Mouse (Mus musculus) neural tube, embryonic 11.5 days (tissue): ENCODE results near the gene Hist1h2bf. TPM values are rescaled to one million over a fixed set of nuclear protein-coding genes. Genes with fewer than 3 reads are reported as not detected.
"Not testable (repeated sequence)": the region's sequence is repeated elsewhere in the genome, so short reads cannot be mapped to it uniquely, and the experiment has no call there.

ENCODE experiments used
- ATAC-seq: fragments of 200-750 bp; cut with Nextera tagmentation; 2 replicates; pipeline ENCODE4 v1.8.0; 2017; ENCODE audit warnings: moderate number of reproducible peaks, mild to moderate bottlenecking, moderate TSS enrichment, moderate library complexity; ENCODE audit not compliant: insufficient read depth, low FRiP score, low TSS enrichment
- DNase-seq: peaks from one replicate; pipeline ENCODE4 v3.0.0-alpha.2; 2015; ENCODE audit warnings: low spot score
- H3K27ac ChIP-seq: fragments of 300-500 bp; sonication (generic); 2 replicates; pipeline ENCODE4 v1.5.1; 2014; ENCODE audit warnings: low read depth, mild to moderate bottlenecking, low read length
- H3K27me3 ChIP-seq: fragments of 300-500 bp; sonication (generic); 2 replicates; pipeline ENCODE4 v1.6.1; 2014; ENCODE audit warnings: mild to moderate bottlenecking, low read length, mixed read lengths; ENCODE audit not compliant: control insufficient read depth, insufficient read depth
- H3K36me3 ChIP-seq: fragments of 300-500 bp; sonication (generic); 2 replicates; pipeline ENCODE4 v1.6.1; 2014; ENCODE audit warnings: mild to moderate bottlenecking, low read length, moderate library complexity, mixed read lengths; ENCODE audit not compliant: control insufficient read depth, insufficient read depth
- H3K4me1 ChIP-seq: fragments of 300-500 bp; sonication (generic); 2 replicates; pipeline ENCODE4 v1.6.1; 2014; ENCODE audit warnings: low read length, mixed read lengths; ENCODE audit not compliant: control insufficient read depth, insufficient read depth
- H3K4me2 ChIP-seq: fragments of 300-500 bp; sonication (generic); 2 replicates; pipeline ENCODE4 v1.6.1; 2014; ENCODE audit warnings: low read depth, mild to moderate bottlenecking, moderate library complexity
- H3K4me3 ChIP-seq: fragments of 300-500 bp; sonication (generic); 2 replicates; pipeline ENCODE4 v1.5.1; 2014; ENCODE audit warnings: low read depth, low read length
- H3K9ac ChIP-seq: fragments of 300-500 bp; sonication (generic); 2 replicates; pipeline ENCODE4 v1.6.1; 2014; ENCODE audit warnings: mild to moderate bottlenecking, low read length
- H3K9me3 ChIP-seq: fragments of 300-500 bp; sonication (generic); 2 replicates; pipeline ENCODE4 v1.6.1; 2016; ENCODE audit warnings: low read length; ENCODE audit not compliant: control insufficient read depth
- WGBS: fragments of 180-500 bp; shearing (Covaris S2); extraction: QIAGEN DNeasy Blood & Tissue Kit; methylation state at CpG from one replicate; pipeline ENCODE4 v1.1.7; 2014; 5-methylcytosine and 5-hydroxymethylcytosine counted together
- polyA plus RNA-seq: library from polyadenylated mRNA; unstranded; fragments of >200 nt; fragmentation: Nextera tagmentation; extraction: Ambion mirVana; gene quantifications from 2 replicates; pipeline ENCODE4 v1.2.1, GENCODE M21; 2014

Gene Hist1h2bf
- polyA plus RNA-seq, 1 experiment from 2014 or later = 4.1 TPM

- Histone ChIP-seq H3K4me2 (peak within 1 kb of the TSS; percentile 72), H3K9ac (peak within 1 kb of the TSS; percentile 65), H3K4me3 (peak within 1 kb of the TSS; percentile 42), H3K27ac (peak within 1 kb of the TSS; percentile 87)
- WGBS = under 1% methylated on average over 21 of the region's 42 CpGs
- not testable (repeated sequence) for H3K27me3 ChIP-seq, H3K4me1 ChIP-seq, H3K9me3 ChIP-seq, H3K36me3 ChIP-seq
- DNase-seq = peak; percentile 74
- peak; percentile 88 for ATAC-seq
Observed at GRCm38 (mm10) chr13:23542999-23543607, 30.9 kb downstream of the Hist1h2bf start, which contains the start of gene Hist1h2bh. Gene Hist1h2bh, minus strand, starts transcription at chr13:23543392.

GRCm38 (mm10) chr13:23542225-23542980 is 31.6 kb downstream of the Hist1h2bf start:
- Histone ChIP-seq H3K9ac (peak overlapping the region; percentile 65), H3K4me2 (peak overlapping the region; percentile 60), H3K27ac (peak overlapping the region; percentile 81), H3K4me3 (peak overlapping the region; percentile 38)
- not testable (repeated sequence) for H3K36me3 ChIP-seq, H3K27me3 ChIP-seq, H3K4me1 ChIP-seq, ATAC-seq, DNase-seq, H3K9me3 ChIP-seq
- WGBS = 7% methylated on average over 3 of the region's 3 CpGs

- Histone ChIP-seq H3K4me3 (no peak overlapping the region), H3K27me3 (no peaks in the 10 kb centered on the region), H3K36me3 (no peaks in the 10 kb centered on the region), H3K4me1 (peaks cover 4% of the 10 kb centered on the region; the same call in 1 of the 2 replicates), H3K4me2 (no peak overlapping the region), H3K9ac (no peak overlapping the region), H3K27ac (no peak overlapping the region), H3K9me3 (no peaks in the 10 kb centered on the region)
- DNase-seq (no peak), ATAC-seq (no peak)
- WGBS = 89% methylated on average over 3 of the region's 3 CpGs
Observed at GRCm38 (mm10) chr13:23541497-23541896, 32.5 kb downstream of the Hist1h2bf start.

- not testable (repeated sequence) for H3K9me3 ChIP-seq, H3K27me3 ChIP-seq, H3K4me1 ChIP-seq, H3K4me3 ChIP-seq, H3K4me2 ChIP-seq, H3K36me3 ChIP-seq, ATAC-seq, H3K27ac ChIP-seq, H3K9ac ChIP-seq, DNase-seq
- WGBS = 70% methylated on average over 1 of the region's 1 CpGs
Observed at GRCm38 (mm10) chr13:23539821-23540220, 34.2 kb downstream of the Hist1h2bf start.

DNA sequence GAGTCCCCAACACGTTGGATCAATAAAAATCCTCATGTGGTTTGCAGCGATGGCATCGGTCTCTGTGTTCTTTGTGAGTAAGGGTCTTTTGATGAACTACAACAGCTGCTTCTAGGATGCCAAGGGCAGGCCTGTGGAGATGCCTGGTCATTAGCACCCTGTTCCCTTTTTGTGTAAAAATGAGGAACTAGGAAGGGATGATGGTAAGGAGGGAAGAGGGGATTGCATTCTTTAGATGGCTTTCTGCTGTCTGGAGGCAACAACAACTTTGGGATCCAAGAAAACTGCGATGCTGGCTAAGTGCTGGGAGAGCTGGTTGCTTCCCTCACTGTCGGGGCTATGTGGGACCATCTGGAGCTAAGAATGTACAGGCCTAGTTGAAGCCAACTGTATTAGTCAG is 35.7 kb downstream of the Hist1h2bf start:
- no peak overlapping the region for H3K4me2 ChIP-seq
- H3K36me3 ChIP-seq = no peaks in the 10 kb centered on the region
- no peak overlapping the region for H3K27ac ChIP-seq
- H3K9me3 ChIP-seq = no peaks in the 10 kb centered on the region
- H3K27me3 ChIP-seq = no peaks in the 10 kb centered on the region
- no peak overlapping the region for H3K4me3 ChIP-seq
- peak; percentile 5 for DNase-seq
- peaks cover 9% of the 10 kb centered on the region; the same call in 1 of the 2 replicates for H3K4me1 ChIP-seq
- no peak overlapping the region for H3K9ac ChIP-seq
- no peak for ATAC-seq
- 76% methylated on average over 5 of the region's 5 CpGs for WGBS

GRCm38 (mm10) chr13:23537006-23537710 is 36.8 kb downstream of the Hist1h2bf start:
- H3K27ac ChIP-seq = no peak overlapping the region
- H3K4me2 ChIP-seq = peak overlapping the region; percentile 73
- H3K27me3 ChIP-seq = no peaks in the 10 kb centered on the region
- no peaks in the 10 kb centered on the region for H3K36me3 ChIP-seq
- no peak for DNase-seq
- H3K9ac ChIP-seq = no peak overlapping the region
- H3K9me3 ChIP-seq = no peaks in the 10 kb centered on the region
- peaks cover 13% of the 10 kb centered on the region; the same call in 1 of the 2 replicates for H3K4me1 ChIP-seq
- no peak overlapping the region; the same call in 1 of the 2 replicates for H3K4me3 ChIP-seq
- ATAC-seq = no peak
- WGBS = 86% methylated on average over 3 of the region's 3 CpGs

- 21% methylated on average over 7 of the region's 7 CpGs for WGBS
- H3K9me3 ChIP-seq = no peaks in the 10 kb centered on the region
- DNase-seq = no peak
Observed at GRCm38 (mm10) chr13:23536076-23536822, 37.7 kb downstream of the Hist1h2bf start.

More at GRCm38 (mm10) chr13:23536076-23536822, 37.7 kb downstream of the Hist1h2bf start:
- ATAC-seq = no peak
- peak overlapping the region; percentile 73 for H3K4me2 ChIP-seq
- H3K9ac ChIP-seq = peak overlapping the region; percentile 67
- peaks cover 13% of the 10 kb centered on the region; the same call in 1 of the 2 replicates for H3K4me1 ChIP-seq
- H3K27me3 ChIP-seq = no peaks in the 10 kb centered on the region
- no peaks in the 10 kb centered on the region for H3K36me3 ChIP-seq
- H3K4me3 ChIP-seq = peak overlapping the region; percentile 42
- H3K27ac ChIP-seq = peak overlapping the region; percentile 67
